Mouse (Mus musculus) liver, embryonic 14.5 days (tissue): ENCODE measurements around the gene Nhlrc1. TPM values are rescaled to one million over a fixed set of nuclear protein-coding genes. Genes with fewer than 3 reads are reported as not detected.
A peak's percentile ranks its signal among the peaks of the same experiment; 100 is the strongest.

Experiments
- ATAC-seq: fragments of 200-750 bp; cut with Nextera tagmentation; 2 replicates; pipeline ENCODE4 v1.8.0; 2017; ENCODE audit warnings: moderate number of reproducible peaks, mild to moderate bottlenecking, moderate library complexity; ENCODE audit not compliant: insufficient read depth
- DNase-seq, 3 experiments: peaks; one replicate each; pipeline ENCODE4 v3.0.0-alpha.2; 2012 to 2013; ENCODE audit warnings: low read depth in 3 of 3, low spot score in 3 of 3
- H3K27ac ChIP-seq: fragments of 300-500 bp; sonication (generic); 2 replicates; pipeline ENCODE4 v1.5.1; 2014; ENCODE audit warnings: moderate library complexity, mild to moderate bottlenecking, control low read depth, inconsistent platforms
- H3K27me3 ChIP-seq: fragments of 300-500 bp; sonication (generic); 2 replicates; pipeline ENCODE4 v1.6.1; 2014; ENCODE audit warnings: mild to moderate bottlenecking, low read length, moderate library complexity; ENCODE audit not compliant: control insufficient read depth, insufficient read depth
- H3K36me3 ChIP-seq: fragments of 300-500 bp; sonication (generic); replicated peaks from 2 replicates; pipeline ENCODE4 v1.6.1; 2014; ENCODE audit warnings: low read depth; ENCODE audit not compliant: control insufficient read depth, insufficient read depth
- H3K4me1 ChIP-seq, 2 experiments: fragments of 200-500 bp in 1 of 2; fragments of 300-500 bp in 1 of 2; sonication (generic) in 1 of 2; replicated peaks; 2 replicates each; pipeline ENCODE4 v1.6.1; 2012 to 2014; ENCODE audit warnings: antibody characterized with exemption in 1 of 2, inconsistent platforms in 1 of 2, low read length in 1 of 2; ENCODE audit not compliant: control insufficient read depth in 2 of 2, insufficient read depth in 2 of 2
- H3K4me2 ChIP-seq: fragments of 300-500 bp; sonication (generic); 2 replicates; pipeline ENCODE4 v1.6.1; 2014; ENCODE audit warnings: low read depth, mild to moderate bottlenecking, control low read depth, moderate library complexity
- H3K4me3 ChIP-seq, 2 experiments: fragments of 200-500 bp in 1 of 2; fragments of 300-500 bp in 1 of 2; sonication (generic) in 1 of 2; 2 replicates each; pipeline ENCODE4 v1.5.1; 2012 to 2014; ENCODE audit warnings: low read depth in 2 of 2, low read length in 2 of 2, mild to moderate bottlenecking in 2 of 2, control low read depth in 1 of 2, inconsistent platforms in 1 of 2, moderate library complexity in 1 of 2; ENCODE audit not compliant: insufficient read depth in 1 of 2
- H3K9ac ChIP-seq: fragments of 300-500 bp; sonication (generic); replicated peaks from 2 replicates; pipeline ENCODE4 v1.6.1; 2014; ENCODE audit warnings: mild to moderate bottlenecking, control low read depth, moderate library complexity
- H3K9me3 ChIP-seq: fragments of 300-500 bp; sonication (generic); 2 replicates; pipeline ENCODE4 v1.6.1; 2016; ENCODE audit warnings: low read length, mixed read lengths; ENCODE audit not compliant: control insufficient read depth
- CTCF ChIP-seq: IDR thresholded peaks from 2 replicates; pipeline ENCODE4 v1.5.1; 2016; ENCODE audit warnings: antibody characterized with exemption, low read depth, control low read depth
- EP300 ChIP-seq: IDR thresholded peaks from 2 replicates; pipeline ENCODE4 v1.6.1; 2016; ENCODE audit warnings: antibody characterized with exemption, low read depth
- WGBS: fragments of 180-500 bp; shearing (Covaris S2); extraction: QIAGEN DNeasy Blood & Tissue Kit; methylation state at CpG from one replicate; pipeline ENCODE4 v1.1.7; 2014; ENCODE audit not compliant: insufficient replicate concordance; 5-methylcytosine and 5-hydroxymethylcytosine counted together
- polyA plus RNA-seq, 2 experiments: library from polyadenylated mRNA; depleted of rRNA in 1 of 2; stranded (reverse) in 1 of 2; unstranded in 1 of 2; fragments of >200 nt; fragmentation: Nextera tagmentation in 1 of 2; extraction: Ambion mirVana in 1 of 2; gene quantifications; 2 replicates each; pipeline versions ENCODE4 v1.2.1 to v1.2.3; 2012 to 2014

The Nhlrc1 gene
- polyA plus RNA-seq, 2 experiments: 0.46 to 0.50 TPM

GRCm38 (mm10) chr13:47043030-47043680 is 28.5 kb upstream of the Nhlrc1 start, which contains the start of gene Kdm1b:
TSS of gene Kdm1b (plus strand) at chr13:47043499.
- TF ChIP-seq EP300 (no peak), CTCF (no peak)
- Histone ChIP-seq H3K9me3 (no peaks in the 10 kb centered on the region), H3K9ac (peak within 1 kb of the TSS; percentile 57), H3K4me1 (peaks cover 0 to 8% of the 10 kb centered on the region in 2 experiments; a peak in 2 of 4 replicates), H3K27ac (no peak within 1 kb of the TSS), H3K27me3 (no peaks in the 10 kb centered on the region; the same call in 1 of the 2 replicates), H3K4me2 (peak within 1 kb of the TSS; percentile 70), H3K36me3 (no peaks in the 10 kb centered on the region), H3K4me3 (peak within 1 kb of the TSS; percentile 58 to 76)
- DNase-seq: peak; percentile 92 to 95 (median 95)
- peak; percentile 94 for ATAC-seq
- WGBS: under 1% methylated on average over 47 of the region's 48 CpGs

- DNase-seq: no peak
- WGBS: 47% methylated on average over 8 of the region's 8 CpGs
- no peak overlapping the region for H3K27ac ChIP-seq
- no peak for ATAC-seq
- peak overlapping the region; percentile 70 for H3K4me2 ChIP-seq
- no peaks in the 10 kb centered on the region for H3K36me3 ChIP-seq
- H3K4me3 ChIP-seq: peak overlapping the region; percentile 58 to 76; a peak in 3 of 4 replicates
- no peaks in the 10 kb centered on the region; the same call in 1 of the 2 replicates for H3K27me3 ChIP-seq
- H3K9me3 ChIP-seq: no peaks in the 10 kb centered on the region
- H3K9ac ChIP-seq: no peak overlapping the region; the same call in 1 of the 2 replicates
- no peak for TF ChIP-seq CTCF
- no peak for TF ChIP-seq EP300
- peaks cover 0 to 8% of the 10 kb centered on the region in 2 experiments; a peak in 2 of 4 replicates for H3K4me1 ChIP-seq
Measured at GRCm38 (mm10) chr13:47042024-47042633, 27.5 kb upstream of the Nhlrc1 start.

GRCm38 (mm10) chr13:47040061-47040460 is 25.4 kb upstream of the Nhlrc1 start:
- Histone ChIP-seq H3K4me2 (no peak overlapping the region), H3K27me3 (no peaks in the 10 kb centered on the region; the same call in 1 of the 2 replicates), H3K27ac (no peak overlapping the region), H3K36me3 (no peaks in the 10 kb centered on the region), H3K9me3 (no peaks in the 10 kb centered on the region), H3K9ac (no peak overlapping the region), H3K4me3 (no peak overlapping the region), H3K4me1 (peaks cover 0 to 8% of the 10 kb centered on the region in 2 experiments; a peak in 2 of 4 replicates)
- DNase-seq: no peak
- 82% methylated on average over 5 of the region's 5 CpGs for WGBS
- no peak for ATAC-seq
- TF ChIP-seq EP300: no peak
- no peak for TF ChIP-seq CTCF

- no peaks in the 10 kb centered on the region for H3K9me3 ChIP-seq
- 62% methylated on average over 6 of the region's 6 CpGs for WGBS
- H3K4me3 ChIP-seq: no peak overlapping the region
- DNase-seq: no peak
- H3K36me3 ChIP-seq: no peaks in the 10 kb centered on the region
- H3K27me3 ChIP-seq: no peaks in the 10 kb centered on the region
- no peak overlapping the region for H3K9ac ChIP-seq
- ATAC-seq: no peak
- no peak overlapping the region for H3K4me2 ChIP-seq
- H3K4me1 ChIP-seq: peaks cover 0 to 8% of the 10 kb centered on the region in 2 experiments; a peak in 2 of 4 replicates
- H3K27ac ChIP-seq: no peak overlapping the region
- TF ChIP-seq EP300 (no peak), CTCF (no peak)
Measured at GRCm38 (mm10) chr13:47037946-47038345, 23.3 kb upstream of the Nhlrc1 start.

- ATAC-seq (no peak), DNase-seq (no peak)
- WGBS: 71% methylated on average over 4 of the region's 4 CpGs
- Histone ChIP-seq H3K36me3 (no peaks in the 10 kb centered on the region), H3K4me2 (no peak overlapping the region), H3K27ac (no peak overlapping the region), H3K9ac (no peak overlapping the region), H3K9me3 (no peaks in the 10 kb centered on the region), H3K4me1 (0 out of 4 replicates have a peak, but pooled peaks cover 0 to 2% of the 10 kb centered on the region in 2 experiments), H3K27me3 (no peaks in the 10 kb centered on the region), H3K4me3 (no peak overlapping the region)
- TF ChIP-seq CTCF (no peak), EP300 (no peak)
Measured at GRCm38 (mm10) chr13:47033602-47034001, 19.0 kb upstream of the Nhlrc1 start.
